Mouse (Mus musculus): ENCODE measurements at regions not wholly inside any gene's neighbourhood (a gene's known extent, or its start where the extent isn't known, plus 50 kb on each side); places are given as distances from the start of the nearest gene placed in this dataset.

- TF ChIP-seq CTCF (conservative IDR thresholded peaks at IDR 0.05; ENCODE audit: low read length) = no peak
- TF ChIP-seq POU5F1 (IDR thresholded peaks at IDR 0.05; ENCODE audit: borderline replicate concordance, low read length) = no peak
Observed at GRCm38 (mm10) chr14:48762691-48763090, 89.1 kb upstream of the Otx2 start.
